Mouse (Mus musculus) spleen, adult 12 weeks (tissue): ENCODE results near the gene Prkag2.
"Not testable (repeated sequence)": the region's sequence is repeated elsewhere in the genome, so short reads cannot be mapped to it uniquely, and the experiment has no call there.

Experiments
- DNase-seq: peaks from one replicate; pipeline ENCODE4 v3.0.0; 2022; ENCODE audit warnings: low spot score

The Prkag2 gene

DNA sequence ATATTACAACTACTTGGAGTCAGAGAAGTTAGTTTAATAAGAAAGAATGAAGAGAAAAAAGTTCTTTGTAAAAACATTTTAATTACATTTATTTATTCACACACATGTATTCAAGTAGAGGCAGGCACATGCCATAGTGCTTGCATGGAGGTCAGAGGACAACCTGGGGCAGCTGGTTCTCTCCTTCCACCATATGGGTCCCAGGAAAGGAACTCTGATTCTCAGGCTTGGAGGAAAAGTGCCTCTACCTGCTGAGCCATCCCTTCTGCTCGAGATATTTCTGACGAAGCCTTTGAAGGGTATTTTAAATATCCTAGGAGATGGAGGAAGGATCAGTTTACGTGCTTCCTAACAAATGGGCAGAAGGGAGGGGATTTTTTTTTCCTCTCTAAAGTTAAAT is 277.7 kb downstream of the Prkag2 start:
- no peak for DNase-seq

DNA sequence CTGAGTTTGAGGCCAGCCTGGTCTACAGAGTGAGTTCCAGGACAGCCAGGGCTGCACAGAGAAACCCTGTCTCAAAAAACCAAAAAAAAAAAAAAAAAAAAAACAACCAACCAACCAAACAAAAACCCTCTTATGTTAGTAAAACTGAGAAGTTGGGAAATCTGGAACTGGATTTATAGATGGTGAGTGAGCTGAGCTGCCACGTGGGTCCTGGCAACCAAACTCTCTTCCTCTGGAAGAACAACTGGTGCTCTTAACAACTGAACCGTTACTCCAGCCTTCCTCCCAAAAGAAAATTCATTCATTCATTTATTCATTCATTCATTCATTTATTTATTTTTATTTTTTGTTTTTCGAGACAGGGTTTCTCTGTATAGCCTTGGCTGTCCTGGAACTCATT is 278.2 kb downstream of the Prkag2 start:
- DNase-seq: not testable (repeated sequence)

DNA sequence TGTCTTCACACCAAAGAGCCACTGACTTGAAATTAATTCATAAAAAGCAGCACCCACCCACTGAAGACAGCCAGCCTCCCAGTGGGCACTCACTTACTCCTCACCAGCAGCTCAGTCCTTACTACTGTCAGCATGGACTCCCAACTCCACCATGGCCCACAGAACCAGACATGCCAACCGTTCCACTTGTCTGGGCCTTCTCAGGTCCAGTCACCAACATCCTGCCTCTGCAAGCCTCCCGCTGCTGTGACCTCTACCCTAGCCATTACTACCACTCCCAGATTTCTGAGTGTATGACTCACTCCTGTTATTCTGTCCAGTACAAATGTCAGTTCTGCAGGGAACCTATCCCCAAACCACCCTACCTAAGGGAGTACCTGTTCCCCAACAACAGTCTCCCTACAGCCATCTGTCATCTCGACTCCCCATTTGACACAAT is 279.0 kb downstream of the Prkag2 start:
- no peak for DNase-seq

DNA sequence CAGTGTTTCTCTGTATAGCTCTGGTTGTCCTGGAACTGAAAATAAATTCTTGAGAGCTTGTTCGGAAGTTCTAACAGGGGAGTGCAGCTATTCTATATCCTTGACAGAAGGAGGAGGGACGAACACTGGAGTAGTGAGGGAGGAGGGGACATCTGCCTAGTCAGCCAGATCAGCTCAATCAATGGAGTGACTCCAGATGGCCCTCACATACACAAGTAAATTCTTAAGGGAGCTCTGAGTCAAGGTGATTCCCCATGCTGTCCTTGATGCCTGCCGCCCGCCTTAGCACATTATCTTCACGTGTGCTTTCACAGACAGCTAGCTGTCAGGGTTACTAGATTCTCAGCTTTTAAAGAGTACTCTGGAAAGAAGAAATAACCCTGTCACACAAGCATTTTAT is 279.8 kb downstream of the Prkag2 start:
- no peak for DNase-seq

DNA sequence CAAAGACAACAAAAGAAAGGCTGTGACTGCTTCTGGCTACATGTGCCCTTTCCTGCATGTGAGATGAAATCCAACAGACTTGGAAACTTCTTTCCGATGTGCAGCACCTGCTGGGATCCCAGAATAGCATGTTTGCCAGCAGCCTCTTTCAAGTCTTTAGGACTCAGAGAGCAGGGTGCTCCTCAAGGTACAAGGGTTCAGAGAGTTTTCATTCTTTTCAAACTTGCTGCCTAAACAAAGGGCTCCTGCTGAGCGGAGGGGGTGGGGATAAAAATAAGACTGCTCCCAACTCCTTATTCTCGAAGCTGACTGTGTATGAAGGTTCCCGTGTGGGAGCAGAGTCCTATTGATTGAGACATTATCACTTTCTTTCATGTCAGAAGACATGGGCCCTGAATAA is 283.3 kb downstream of the Prkag2 start:
- DNase-seq: no peak

DNA sequence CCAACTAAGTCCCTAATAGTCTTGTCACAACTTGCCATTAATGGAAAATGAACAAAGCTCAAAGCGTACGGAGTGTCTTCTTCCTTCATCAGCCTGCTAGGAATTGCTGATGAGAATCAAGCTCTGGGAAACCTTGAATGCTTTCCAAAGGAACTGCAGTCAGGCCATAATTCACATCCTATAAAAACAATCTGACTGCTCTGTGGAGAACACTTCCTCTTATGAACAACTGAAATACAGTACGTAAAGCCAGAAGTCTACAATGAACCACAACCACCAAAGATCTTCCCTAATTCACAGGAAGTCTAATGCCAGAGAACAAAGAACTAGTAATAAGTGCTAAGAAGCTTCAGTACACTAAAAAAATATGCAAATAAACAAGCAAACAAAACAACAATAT is 286.5 kb downstream of the Prkag2 start:
- no peak for DNase-seq

DNA sequence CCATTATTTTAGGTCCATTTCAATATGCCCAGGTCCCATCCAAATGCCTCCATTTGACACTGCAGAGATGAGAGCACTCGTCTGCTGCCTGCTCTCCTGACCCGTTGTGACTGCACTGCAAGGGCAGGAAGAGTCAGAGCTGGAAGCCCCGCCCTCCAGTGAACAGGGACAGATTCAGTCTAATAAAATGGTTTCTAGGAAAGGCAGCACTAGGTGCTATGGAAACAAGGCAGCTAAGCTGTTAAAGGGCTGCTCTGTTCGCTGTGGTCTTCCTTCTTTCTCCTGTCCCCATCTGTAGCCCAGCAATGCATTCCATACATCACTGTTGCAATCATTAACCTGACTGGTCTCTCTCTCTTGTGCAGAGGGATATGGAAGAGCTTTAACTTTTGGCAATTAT is 287.4 kb downstream of the Prkag2 start:
- no peak for DNase-seq
